ENCODE assay signal across 12 mouse cellular contexts in genomic region chr15:9061150-9061882, GRCm38 (mm10). TPM values are rescaled to one million over a fixed set of nuclear protein-coding genes. Genes with fewer than 3 reads are reported as not detected.
DNase-seq lines count a peak whose midpoint lies in the region; ATAC-seq and TF ChIP-seq lines count a peak whose summit lies in the region.
"Had no signal": no experiment of that assay in that cellular context is flagged by ENCODE, and none has a peak within 500 bp of the region (broad histone marks: within the 10 kb centered on the region; RNA-seq: fewer than 3 reads in every experiment).

No protein-coding gene starts in this region.

- H3K9me3 ChIP-seq in hindbrain, embryonic 13.5 days: no peaks in the 10 kb centered on the region
- H3K9me3 ChIP-seq in midbrain, embryonic 13.5 days: no peaks in the 10 kb centered on the region
- H3K9me3 ChIP-seq in intestine, postnatal 0 days (ENCODE audit: control insufficient read depth): no peaks in the 10 kb centered on the region
- H3K9me3 ChIP-seq: intestine, embryonic 15.5 days had no signal

- no peak overlapping the region for H3K4me2 ChIP-seq in hindbrain, embryonic 13.5 days
- H3K4me2 ChIP-seq in midbrain, embryonic 13.5 days (replicated peaks): no peak overlapping the region
- H3K4me2 ChIP-seq in intestine, postnatal 0 days (replicated peaks; ENCODE audit: low read depth): no peak overlapping the region
- H3K4me2 ChIP-seq: intestine, embryonic 15.5 days had no signal

- WGBS in hindbrain, embryonic 13.5 days: 44% methylated on average over 7 of the region's 7 CpGs
- WGBS in midbrain, embryonic 13.5 days: 37% methylated on average over 7 of the region's 7 CpGs
- WGBS in intestine, postnatal 0 days: 73% methylated on average over 7 of the region's 7 CpGs

- no peak for TF ChIP-seq CTCF in cortical plate, adult 2 months (IDR thresholded peaks at IDR 0.05; ENCODE audit: extremely low read depth, insufficient read depth, low read length)
- no peak for TF ChIP-seq CTCF in intestine, postnatal 0 days (IDR thresholded peaks at IDR 0.05; ENCODE audit: low read depth)

- peak overlapping the region; percentile 54; the same call in 1 of the 2 replicates for H3K27ac ChIP-seq in cortical plate, adult 2 months (ENCODE audit: insufficient read depth, low read length)
- H3K27ac ChIP-seq in hindbrain, embryonic 13.5 days: no peak overlapping the region
- H3K27ac ChIP-seq in midbrain, embryonic 13.5 days: no peak overlapping the region
- H3K27ac ChIP-seq in intestine, postnatal 0 days (ENCODE audit: low read depth, low read length): no peak overlapping the region
- H3K27ac ChIP-seq: heart, adult 2 months; intestine, embryonic 15.5 days had no signal

- H3K9ac ChIP-seq in hindbrain, embryonic 13.5 days: no peak overlapping the region
- no peak overlapping the region for H3K9ac ChIP-seq in midbrain, embryonic 13.5 days (replicated peaks)
- no peak overlapping the region for H3K9ac ChIP-seq in intestine, postnatal 0 days (ENCODE audit: low read depth, low read length)
- H3K9ac ChIP-seq: intestine, embryonic 15.5 days had no signal

- peak; percentile 90 for ATAC-seq in hindbrain, embryonic 13.5 days (ENCODE audit: low FRiP score)
- ATAC-seq in midbrain, embryonic 13.5 days: peak; percentile 94
- ATAC-seq in intestine, postnatal 0 days: no peak
- ATAC-seq in erythroblast, adult 5-6 weeks (replicated peaks; ENCODE audit: low FRiP score, poor library complexity, severe bottlenecking): no peak
- ATAC-seq: intestine, embryonic 15.5 days had no signal

- peak; percentile 56 for DNase-seq in layer of hippocampus, adult 11-12 months (ENCODE audit: low spot score)
- DNase-seq in layer of hippocampus, adult 9-10 months (ENCODE audit: low spot score): no peak
- DNase-seq in liver: no peak
- DNase-seq: adrenal gland, postnatal 25 days; cerebellum, adult 9-10 months; heart, adult 2 months had no signal

- H3K27me3 ChIP-seq in hindbrain, embryonic 13.5 days: no peaks in the 10 kb centered on the region
- no peaks in the 10 kb centered on the region for H3K27me3 ChIP-seq in midbrain, embryonic 13.5 days
- no peaks in the 10 kb centered on the region for H3K27me3 ChIP-seq in intestine, postnatal 0 days (replicated peaks; ENCODE audit: control insufficient read depth, insufficient read depth, low read length)
- H3K27me3 ChIP-seq: intestine, embryonic 15.5 days had no signal

- H3K36me3 ChIP-seq in hindbrain, embryonic 13.5 days: no peaks in the 10 kb centered on the region
- H3K36me3 ChIP-seq in midbrain, embryonic 13.5 days: no peaks in the 10 kb centered on the region
- H3K36me3 ChIP-seq in intestine, postnatal 0 days (ENCODE audit: control insufficient read depth, insufficient read depth): no peaks in the 10 kb centered on the region
- H3K36me3 ChIP-seq: intestine, embryonic 15.5 days had no signal

- H3K4me3 ChIP-seq in cortical plate, adult 2 months (ENCODE audit: insufficient read depth, low read length): no peak overlapping the region
- H3K4me3 ChIP-seq in hindbrain, embryonic 13.5 days: no peak overlapping the region
- no peak overlapping the region for H3K4me3 ChIP-seq in midbrain, embryonic 13.5 days (replicated peaks)
- no peak overlapping the region for H3K4me3 ChIP-seq in intestine, postnatal 0 days (ENCODE audit: low read depth, low read length)
- H3K4me3 ChIP-seq: heart, adult 2 months; intestine, embryonic 15.5 days had no signal

- no peaks in the 10 kb centered on the region for H3K4me1 ChIP-seq in cortical plate, adult 2 months (ENCODE audit: control insufficient read depth, insufficient read depth, low read length)
- no peaks in the 10 kb centered on the region; the same call in 1 of the 2 replicates for H3K4me1 ChIP-seq in hindbrain, embryonic 13.5 days (replicated peaks)
- peaks cover 3% of the 10 kb centered on the region for H3K4me1 ChIP-seq in midbrain, embryonic 13.5 days (replicated peaks)
- H3K4me1 ChIP-seq in intestine, postnatal 0 days (replicated peaks; ENCODE audit: control insufficient read depth, insufficient read depth, low read length): no peaks in the 10 kb centered on the region
- H3K4me1 ChIP-seq: intestine, embryonic 15.5 days had no signal

- no peak for TF ChIP-seq POLR2A in cortical plate, adult 2 months (IDR thresholded peaks at IDR 0.05; ENCODE audit: extremely low read depth, insufficient read depth, low read length)

RNA-seq across cellular contexts. Expression of gene Nadk2, which starts 9.7 kb away (rescaled TPM):
- 41.7 and 54.7 TPM in 2 replicates for polyA plus RNA-seq in cortical plate, adult 2 months (2012; rRNA removed)
- 30.9 and 32.2 TPM in 2 replicates for polyA plus RNA-seq in hindbrain, embryonic 13.5 days (2015; fragmentation: Nextera tagmentation; extraction: Ambion mirVana)
- 27.2 and 27.4 TPM in 2 replicates for polyA plus RNA-seq in midbrain, embryonic 13.5 days (2015; fragmentation: Nextera tagmentation; extraction: Ambion mirVana)
- 37.3 and 38.8 TPM in 2 replicates for polyA plus RNA-seq in intestine, postnatal 0 days (2015; fragmentation: Nextera tagmentation; extraction: Ambion mirVana)
- total RNA-seq in erythroblast, adult 5-6 weeks (2015; ENCODE audit: low replicate concordance): 252 and 320 TPM in 2 replicates
- total RNA-seq in erythroblast, adult 5-6 weeks (2017; ENCODE audit: low replicate concordance): 514 and 775 TPM in 2 replicates

Comparison
In these comparisons a context has a peak if more than half of its experiments do, and no peak if none do; other contexts are left out.
1. ATAC-seq: peak in hindbrain, embryonic 13.5 days (single experiment) and midbrain, embryonic 13.5 days (single experiment); none in intestine, postnatal 0 days (single experiment) and erythroblast, adult 5-6 weeks (single experiment).